Mouse (Mus musculus) testis, postnatal 14 days (tissue): ENCODE results near the gene S100a3.

Experiments used
- DNase-seq: peaks from one replicate; pipeline ENCODE4 v3.0.0; 2021; ENCODE audit warnings: low spot score

S100a3 gene

DNA sequence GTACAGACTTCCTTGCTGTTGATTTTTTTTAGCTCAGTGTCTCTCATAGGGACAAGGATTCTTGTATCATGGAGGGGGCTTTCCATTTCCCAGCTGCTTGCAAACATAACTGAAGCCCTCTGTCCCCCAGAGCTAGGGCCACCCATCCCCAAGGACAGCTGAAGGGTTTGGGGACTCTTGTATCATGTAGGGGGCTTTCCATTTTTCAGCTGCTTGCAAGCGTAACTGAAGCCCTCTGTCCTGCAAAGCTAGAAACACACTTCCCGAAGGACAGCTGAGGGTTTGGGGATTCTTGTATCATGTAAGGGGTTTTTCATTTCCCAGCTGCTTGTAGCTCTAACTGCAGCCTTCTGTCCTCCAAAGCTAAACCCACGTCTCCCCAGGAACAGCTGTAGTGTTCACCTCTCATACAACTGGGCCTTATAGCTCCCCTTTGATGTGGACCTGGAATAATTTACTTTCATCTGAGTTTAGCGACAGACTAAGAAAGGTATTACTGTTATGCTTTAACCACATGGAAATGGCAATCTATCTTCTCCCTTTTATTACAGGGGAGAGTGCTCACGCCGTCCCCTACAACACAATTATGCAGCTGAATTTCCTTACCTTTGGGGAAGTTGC lies at the start of gene S100a3:
S100a3 (plus strand) TSS at position 571 of the 621 bp plus-strand sequence.
- no peak for DNase-seq

DNA sequence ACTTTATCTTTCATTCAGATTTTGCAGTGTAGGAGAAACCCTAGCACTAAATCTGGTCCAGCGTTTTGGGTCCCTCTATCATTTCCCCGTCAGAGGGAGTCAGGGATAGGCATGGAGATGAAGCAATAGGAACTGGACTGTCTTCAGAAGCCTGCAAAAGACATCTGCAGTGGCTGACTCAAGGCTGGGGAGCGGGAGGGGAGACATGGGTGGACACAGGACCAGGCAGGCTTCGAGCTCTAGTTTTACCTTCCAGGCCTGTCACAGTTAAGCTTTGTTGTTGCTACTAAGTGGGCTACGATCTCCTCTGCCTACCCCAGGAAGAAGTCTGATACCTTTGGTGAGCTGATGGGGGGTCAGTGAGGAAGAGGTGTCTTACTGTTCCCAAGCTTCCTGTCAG lies 48.1 kb upstream of the S100a3 start:
- no peak for DNase-seq

DNA sequence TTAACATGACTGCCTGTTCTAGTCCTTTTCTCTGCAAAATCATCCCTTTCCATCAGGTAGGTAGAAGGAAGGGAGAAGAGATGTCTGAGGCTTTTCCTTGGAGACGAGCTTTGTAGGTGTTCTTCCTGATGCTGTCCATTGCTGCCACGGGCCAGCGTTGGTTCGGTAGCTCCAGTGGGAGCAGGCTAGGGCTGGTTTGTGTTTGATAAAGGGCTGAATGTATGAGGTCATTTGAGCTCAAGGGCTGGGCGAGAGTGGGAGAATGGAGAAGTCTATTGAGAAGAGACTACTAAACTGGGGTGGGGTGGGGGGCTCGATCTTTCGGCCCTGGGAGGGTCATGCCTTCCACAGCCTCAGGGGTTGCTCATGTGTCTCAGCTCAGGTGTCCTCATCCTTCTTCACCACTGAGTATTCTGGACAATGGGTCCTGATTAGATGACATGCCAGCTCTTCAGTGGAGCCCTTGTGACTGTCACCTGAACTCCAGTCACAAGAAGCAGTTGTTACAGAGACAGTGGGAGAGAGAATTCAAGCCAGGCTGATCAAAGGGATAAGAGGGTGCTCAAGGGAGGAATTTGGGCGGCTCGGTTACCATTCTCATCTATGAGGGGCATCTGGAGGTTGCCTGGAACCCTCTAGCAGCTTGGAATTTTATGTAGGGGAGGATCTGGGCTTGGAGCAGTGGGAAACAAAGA lies 47.3 kb upstream of the S100a3 start:
- no peak for DNase-seq

DNA sequence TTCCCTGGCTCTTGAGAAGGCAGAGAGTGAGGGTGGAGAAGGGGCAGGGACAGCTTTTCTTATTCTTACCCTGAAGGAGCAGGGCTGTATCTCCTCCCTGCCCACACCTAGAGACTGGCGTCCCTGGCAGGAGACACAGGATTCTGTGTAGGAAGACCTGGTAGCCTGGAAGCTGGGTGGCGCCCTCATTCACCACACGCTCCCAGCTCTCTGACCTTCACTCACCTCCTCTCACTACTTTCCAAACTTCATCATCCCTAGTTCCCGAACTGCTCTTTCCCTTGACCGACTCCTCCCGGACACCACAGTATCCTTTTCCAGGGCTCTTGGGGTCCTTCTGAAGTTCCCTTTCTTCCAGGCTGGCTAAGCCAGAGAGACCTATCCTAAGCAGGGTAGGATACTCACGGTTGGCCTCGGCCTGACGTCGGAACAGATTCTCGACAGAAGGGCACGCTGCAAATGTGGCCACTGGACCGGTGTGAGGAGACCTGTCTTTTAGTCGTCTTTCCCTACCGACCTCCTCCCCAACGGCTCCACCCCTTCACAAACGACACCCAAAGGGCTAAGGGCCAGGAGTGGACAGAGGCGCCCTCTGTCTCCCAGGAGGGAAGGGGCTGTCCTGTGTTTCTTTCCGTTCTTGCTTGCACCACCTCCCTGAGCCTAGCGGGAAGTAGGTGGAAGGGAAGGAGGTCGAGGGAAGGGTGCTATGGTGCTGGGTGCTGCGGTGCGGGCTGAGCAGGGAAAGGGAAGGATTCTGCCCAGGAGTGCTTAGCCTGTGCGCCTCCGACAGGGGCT lies 46.4 kb upstream of the S100a3 start, which contains the start of the genes S100a1 and S100a13:
S100a1 (minus strand) TSS at position 597 of the 795 bp plus-strand sequence.
S100a13 (plus strand) TSS at position 640 of the 795 bp plus-strand sequence.
- DNase-seq, result peak; percentile 62

DNA sequence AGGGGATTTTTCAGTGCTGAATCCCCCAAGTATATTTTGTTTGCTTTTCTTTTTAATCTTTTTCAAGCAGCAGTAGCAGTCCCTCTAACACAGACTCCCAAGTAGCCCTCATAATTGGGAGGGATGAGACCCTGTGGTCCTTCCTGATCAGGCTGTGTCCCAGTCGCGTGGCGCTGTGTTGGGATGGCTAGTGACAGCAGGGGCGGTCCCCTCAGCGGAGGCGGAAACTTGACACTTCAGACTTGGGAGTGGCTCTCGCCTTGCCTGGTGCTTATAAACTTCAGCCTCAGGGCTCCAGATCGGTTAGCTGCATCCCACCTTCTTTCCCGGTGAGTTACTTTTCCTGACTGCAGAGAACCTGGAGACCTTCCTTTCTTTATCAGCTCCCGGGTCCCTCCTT lies 45.7 kb upstream of the S100a3 start:
- no peak for DNase-seq

DNA sequence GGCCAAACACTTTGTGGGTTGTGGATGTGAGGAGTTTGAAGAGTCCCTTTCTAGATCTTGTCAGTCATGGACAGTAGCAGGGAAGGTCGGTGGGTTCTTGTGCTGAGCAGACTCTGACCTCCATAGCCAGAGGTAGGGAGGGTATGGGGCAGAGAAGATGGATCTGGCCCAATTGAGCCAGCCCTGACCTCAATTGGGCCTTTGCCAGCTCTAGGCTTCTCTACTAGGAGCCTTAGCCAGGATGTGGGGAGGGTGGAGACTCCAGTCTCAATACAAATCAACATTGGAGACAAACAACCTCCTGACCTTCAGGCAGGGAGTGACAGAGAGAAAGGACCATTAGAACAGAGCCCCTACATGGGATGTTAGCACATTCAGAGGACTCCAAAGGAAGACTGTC lies 45.1 kb upstream of the S100a3 start:
- no peak for DNase-seq

DNA sequence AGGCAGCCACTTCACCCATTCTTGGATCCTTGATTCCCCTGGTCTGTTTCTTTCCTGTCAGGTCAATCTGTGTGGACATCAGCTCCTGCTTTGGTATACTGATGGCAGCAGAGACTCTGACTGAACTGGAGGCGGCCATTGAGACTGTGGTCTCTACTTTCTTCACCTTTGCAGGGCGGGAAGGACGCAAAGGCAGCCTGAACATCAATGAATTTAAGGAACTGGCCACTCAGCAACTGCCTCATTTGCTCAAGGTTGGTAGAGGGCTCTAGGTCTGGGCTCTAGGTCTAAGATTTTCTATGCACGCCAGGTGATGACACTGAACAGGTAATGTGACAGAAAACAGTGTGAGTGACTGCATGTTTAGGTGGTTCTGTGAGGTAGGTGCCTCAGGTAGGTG lies 44.6 kb upstream of the S100a3 start:
- no peak for DNase-seq

DNA sequence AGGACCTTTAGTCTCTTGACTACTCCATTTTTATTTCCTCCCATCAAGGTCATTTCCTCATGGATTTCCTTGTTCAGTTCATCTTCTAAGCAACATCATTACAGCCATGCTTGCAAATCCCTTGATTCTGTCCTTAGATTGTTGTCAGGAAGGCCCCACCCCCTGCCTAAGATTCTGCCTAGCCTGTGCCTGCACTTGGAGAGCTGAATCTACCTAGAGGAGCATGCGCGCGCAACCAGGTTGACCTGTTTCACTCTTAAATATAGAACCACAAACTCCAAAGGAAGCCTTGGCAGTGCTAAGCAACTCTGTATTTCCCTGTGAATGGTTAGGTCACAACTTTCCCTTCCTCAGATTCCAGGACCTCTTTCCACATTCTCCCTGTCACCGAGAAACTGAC lies 42.7 kb upstream of the S100a3 start:
- no peak for DNase-seq

DNA sequence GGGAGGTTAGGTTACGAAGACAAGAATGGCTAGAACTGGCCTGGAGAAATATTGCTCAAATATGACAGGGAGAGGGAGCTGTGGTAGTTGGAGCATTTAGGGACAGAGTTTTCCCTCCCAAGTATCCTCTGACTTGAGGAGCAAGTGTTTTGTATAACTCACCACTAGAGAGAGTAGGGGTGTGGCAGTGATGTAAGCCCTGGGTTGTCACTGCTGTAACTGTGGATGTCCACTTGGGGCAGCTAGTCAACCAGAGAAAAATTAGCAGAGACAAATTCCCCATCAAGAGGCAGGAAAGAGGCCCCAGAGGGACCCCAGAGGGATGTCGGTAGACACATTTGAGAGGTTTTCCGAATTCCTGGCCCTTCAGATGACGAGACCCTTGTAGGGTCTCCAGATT lies 35.0 kb upstream of the S100a3 start:
- DNase-seq, result no peak

DNA sequence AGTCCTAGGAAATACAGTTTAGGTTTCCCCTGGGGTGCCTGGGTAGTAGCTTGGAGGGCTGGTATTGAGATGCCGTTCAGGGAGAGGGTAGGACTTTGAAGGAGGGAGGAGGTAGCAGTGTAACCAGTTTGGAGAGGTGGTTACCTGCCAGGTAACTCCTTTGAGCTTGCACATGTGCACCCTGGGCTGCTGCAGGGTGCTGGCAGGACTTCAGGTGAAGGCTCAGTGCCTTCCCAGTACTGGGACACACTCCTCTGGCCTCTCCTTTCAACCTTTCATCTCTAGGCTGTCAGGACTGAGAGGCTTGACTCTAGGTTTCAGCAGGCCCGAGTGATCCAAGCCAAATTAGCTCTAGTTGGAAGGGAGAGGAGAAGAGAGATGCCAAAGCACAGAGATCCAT lies 34.3 kb upstream of the S100a3 start:
- no peak for DNase-seq

DNA sequence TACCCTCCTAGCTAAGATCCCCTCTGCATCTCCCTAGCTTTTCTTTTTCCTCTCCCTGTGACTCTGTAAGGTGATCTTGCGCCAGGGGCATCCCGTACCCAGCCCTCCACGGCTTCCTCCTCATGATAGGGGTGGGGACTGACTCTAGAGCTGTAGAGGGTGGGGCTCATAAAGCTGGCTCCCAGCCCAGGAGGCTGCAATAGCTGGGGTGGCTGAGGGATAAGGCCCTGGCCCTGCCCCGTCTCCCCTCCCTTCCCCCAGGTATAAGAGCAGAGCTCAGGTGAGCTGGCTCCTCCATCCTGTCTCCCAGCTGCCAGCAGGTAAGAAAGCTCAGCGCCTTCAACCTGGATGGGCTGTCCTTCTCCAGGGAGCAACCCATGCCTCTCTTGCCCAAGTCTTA lies 33.8 kb upstream of the S100a3 start, which contains the start of gene S100a14:
S100a14 (plus strand) TSS at position 277 of the 400 bp plus-strand sequence.
- DNase-seq, result no peak

DNA sequence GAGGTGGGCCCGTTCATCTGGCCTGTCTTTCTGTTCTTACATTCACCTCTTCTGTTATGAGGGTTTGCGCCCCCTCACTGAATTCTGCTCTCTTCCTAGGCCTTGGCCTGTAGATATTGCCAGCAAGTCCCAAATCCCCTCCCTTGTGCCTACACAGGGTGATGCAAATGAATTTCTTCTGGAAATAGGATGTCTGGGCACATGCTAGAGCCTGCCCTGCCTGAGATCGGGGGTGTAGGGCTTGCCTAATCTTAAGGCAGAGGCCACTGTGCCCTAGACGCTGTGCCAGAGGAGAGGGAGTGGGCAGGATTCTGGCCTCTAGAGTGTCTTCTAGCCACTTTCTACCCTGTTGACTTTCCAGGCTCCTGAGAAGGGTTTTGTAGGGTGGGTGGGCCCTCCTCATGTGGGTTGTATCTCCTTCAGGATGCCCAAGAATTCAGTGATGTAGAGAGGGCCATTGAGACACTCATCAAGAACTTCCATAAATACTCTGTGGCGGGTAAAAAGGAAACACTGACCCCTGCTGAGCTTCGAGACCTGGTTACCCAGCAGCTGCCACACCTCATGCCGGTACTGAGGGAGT lies 33.0 kb upstream of the S100a3 start:
- no peak for DNase-seq

DNA sequence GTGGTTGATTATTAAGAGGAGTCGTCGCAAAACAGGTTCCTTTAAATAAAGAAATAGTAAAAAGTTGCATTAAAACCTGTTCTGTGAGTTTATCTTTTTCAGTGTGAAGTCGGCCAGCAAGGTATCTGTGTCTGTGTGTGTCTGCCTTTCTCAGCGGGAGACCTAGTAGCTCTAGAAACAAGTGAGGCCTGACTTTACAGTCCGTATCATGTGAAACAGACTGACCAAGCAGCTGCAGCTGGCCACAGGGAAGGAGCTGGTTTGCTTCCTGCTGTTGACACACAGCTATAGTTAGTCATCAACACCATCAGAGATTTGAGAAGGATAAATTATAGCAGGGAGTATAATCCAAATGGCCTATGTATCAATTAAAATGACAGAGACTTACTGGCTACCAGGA lies 28.7 kb upstream of the S100a3 start:
- no peak for DNase-seq

DNA sequence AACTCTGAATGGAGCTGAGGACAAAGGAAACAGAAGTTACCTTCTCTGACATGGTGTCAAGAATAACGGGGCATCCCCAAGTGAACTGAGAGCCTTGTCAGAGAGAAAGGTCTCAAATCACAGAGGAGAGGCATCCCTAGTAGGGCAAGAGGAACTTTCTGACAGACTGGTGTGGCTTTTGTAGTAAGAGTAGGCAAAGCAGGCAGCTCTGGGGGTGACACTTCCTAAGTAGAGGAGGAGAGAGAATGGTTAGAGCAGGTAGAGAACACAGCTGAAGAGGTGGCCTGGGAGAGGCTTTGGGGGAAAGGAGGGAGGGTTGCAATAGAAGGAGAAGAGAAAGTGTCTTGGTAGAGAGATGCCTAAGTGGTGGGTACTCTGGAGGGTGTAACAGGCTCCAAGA lies 24.9 kb upstream of the S100a3 start:
- no peak for DNase-seq

DNA sequence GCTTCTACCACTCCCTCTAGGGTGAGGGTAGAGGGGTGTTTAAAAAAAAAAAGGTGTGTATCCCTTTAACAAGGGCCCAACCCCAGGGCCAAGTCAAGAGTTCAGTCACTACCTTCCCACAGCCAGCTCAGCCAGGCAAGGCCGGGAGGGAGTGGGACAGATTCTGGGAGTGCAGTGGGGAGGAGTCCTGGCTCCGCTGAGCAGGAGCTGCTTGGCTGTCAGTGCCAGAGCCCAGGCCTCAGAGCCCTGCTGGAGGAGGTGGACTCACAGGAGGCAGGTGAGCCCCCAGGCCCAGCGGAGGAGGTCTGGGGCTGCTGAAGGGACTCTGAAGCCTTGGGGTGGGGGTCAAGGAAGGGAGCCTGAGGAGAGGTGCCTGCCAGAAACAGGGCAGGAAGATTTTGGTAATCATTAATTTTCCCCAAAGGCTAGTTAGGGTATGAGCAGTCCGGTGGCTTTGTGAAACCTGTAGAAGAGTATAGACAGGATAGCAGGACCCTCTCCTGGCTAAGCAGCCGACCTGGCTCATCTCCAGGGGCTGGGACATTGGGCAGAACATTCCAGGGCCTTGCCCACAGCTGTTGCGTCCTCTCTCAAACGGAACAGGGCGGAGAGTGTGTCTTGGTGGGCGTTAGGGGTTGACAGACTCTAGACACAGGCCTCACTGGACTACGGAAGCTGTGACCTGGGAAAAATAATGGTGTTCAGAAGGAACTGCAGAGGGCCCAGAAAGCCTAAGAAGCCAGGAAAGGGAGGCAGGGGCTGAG lies 23.1 kb upstream of the S100a3 start, which contains the start of gene S100a16:
S100a16 (plus strand) TSS at position 114 of the 764 bp plus-strand sequence.
- peak; percentile 65 for DNase-seq

DNA sequence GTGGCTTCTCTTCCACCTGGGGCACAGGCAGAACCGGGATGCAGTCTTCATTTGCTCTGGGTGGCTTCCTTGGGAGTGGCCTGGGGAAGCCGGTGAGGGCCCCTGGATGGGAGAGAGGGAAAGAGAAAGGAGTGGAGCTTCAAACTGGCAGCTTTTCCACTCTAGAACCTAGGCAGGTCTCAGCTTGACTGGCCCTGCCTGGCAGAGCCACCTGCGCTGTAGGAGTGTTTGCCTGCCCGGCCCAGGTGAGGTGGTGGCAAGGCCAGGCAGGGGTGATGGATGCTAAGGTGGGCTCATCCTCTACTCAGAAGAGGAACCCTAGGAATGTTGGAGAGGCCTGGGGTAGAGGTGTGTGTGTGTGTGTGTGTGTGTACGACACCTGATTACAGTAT lies 22.5 kb upstream of the S100a3 start:
- no peak for DNase-seq

DNA sequence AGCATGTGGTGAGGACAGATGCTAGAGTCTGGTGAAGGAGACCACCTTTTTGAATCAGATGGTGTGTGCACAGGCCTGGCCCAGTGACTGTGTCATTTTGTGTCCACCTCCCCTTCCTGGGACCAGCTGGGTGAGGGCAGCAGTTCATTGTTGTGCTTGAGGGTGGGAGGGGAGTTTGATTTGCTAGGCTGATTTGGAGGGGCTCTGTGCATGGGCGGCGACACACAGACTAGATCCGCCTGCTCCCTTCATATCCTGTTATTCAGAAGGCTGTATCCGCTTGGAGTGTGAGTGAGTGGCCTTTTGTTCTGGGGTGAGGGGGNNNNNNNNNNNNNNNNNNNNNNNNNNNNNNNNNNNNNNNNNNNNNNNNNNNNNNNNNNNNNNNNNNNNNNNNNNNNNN lies 19.5 kb upstream of the S100a3 start:
- DNase-seq, result no peak

DNA sequence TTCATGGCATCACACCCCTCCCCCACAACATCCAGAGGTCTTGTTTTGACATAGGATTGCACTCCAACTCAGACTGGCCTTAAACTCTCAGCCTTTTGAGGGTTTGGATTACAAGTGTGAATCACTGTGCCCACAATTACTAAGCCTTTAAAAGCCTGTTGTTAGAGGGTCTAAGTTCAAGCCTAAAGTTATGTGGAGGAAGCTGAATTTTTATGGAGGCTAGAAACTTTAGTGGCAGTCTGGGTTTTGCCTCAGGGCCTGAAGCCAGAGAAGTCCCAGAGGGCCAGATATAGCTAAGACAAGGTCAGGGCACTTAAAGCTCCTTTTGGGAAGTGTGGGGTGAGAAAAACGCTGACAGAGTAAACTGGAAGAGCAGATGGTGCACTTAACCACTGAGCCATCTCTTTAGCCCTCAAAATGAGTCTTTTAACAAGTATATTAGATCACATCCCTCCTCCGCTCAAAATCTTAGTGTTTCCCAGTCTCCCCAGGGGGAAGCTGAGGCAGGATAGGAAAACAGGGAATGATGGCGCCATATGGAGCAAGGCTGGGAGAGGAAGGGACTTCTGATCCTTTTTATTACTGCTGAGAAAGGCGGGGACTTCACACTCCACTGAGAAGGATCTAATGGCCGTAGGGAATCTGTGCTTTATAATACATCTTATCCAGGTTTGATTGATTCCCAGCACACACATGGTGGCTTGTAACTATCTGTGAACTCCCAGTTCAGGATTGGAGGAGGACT lies 10.5 kb upstream of the S100a3 start:
- DNase-seq, result no peak

DNA sequence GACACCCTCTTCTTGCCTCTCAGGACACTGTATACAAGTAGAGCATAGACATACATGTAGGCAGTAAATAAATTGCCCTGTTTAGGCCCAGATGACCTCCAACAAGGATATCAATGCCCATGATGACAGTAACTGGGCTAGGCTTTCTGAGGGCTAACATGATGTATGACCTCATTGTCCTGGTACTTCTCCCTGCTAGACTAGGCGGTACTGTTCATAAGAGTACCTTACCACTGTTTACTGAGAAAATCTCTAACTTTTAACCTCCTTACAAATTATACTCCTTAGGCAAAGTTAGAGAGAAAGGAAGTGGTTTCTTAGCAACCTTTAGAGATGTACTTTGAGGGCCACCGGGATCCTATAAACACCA lies 10.0 kb upstream of the S100a3 start:
- no peak for DNase-seq

DNA sequence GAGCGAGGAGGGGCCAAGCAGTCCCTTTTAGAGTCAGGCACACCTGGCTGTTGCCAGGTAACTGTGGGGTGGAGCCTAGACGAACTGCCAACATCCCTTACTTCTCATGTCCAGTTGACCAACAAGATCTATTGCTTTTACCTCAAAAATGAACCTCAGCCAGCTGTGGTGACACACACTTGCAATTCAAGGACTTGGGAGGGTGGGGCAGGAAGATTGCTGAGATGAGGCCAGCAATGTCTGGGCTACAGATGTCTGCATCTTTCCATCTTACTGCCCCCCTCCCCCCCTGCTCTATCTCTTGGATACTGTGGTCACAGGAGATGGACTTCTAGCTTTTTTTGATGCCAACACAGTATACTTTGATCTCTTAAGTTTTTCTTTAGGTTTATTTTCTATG lies 8.1 kb upstream of the S100a3 start:
- DNase-seq, result no peak

DNA sequence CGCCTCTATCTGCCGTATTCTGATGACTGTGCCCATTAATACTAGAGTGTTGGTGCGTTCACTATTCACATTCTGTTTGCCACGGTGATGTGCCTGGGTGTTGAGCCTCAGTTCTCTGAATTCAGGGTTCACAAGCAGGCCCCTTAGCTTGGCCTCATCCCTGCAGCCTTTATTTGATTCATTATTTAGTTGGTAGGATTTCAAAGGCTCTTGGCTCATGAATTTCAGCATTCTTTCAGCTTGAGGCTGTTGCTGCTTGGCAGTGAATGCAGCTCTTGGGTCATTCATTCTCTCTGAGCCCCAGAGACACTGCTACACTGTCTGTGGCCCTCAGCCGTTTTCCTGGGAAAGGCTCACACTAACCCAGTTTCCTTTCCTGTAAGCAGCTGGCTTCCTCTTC lies 4.4 kb upstream of the S100a3 start:
- no peak for DNase-seq
